Mouse (Mus musculus) heart, adult 2 months (tissue): ENCODE measurements around the gene Commd7.

Source experiments
- CTCF ChIP-seq: fragments of 200-600 bp; IDR thresholded peaks from 2 replicates; pipeline ENCODE4 v1.8.1; 2022; ENCODE audit warnings: antibody characterized with exemption, mild to moderate bottlenecking, moderate library complexity
- EP300 ChIP-seq: fragments of 200-500 bp; IDR thresholded peaks from 2 replicates; pipeline ENCODE4 v1.6.1; 2011; ENCODE audit warnings: low read depth, low read length, control low read depth; ENCODE audit not compliant: insufficient read depth
- POLR2A ChIP-seq: fragments of 200-500 bp; IDR thresholded peaks from 2 replicates; pipeline ENCODE4 v1.6.1; 2011; ENCODE audit warnings: mild to moderate bottlenecking, low read depth, low read length, control low read depth; ENCODE audit not compliant: insufficient read depth

- TF ChIP-seq POLR2A (no peak), CTCF (no peak), EP300 (no peak)
These were observed 56.4 kb downstream of the Commd7 start for GRCm38 (mm10) chr2:153576150-153576549.
